Mouse (Mus musculus) kidney, adult 18-20 months (tissue): ENCODE measurements around the gene Strbp.

Experiments used
- DNase-seq: peaks from one replicate; pipeline ENCODE4 v3.0.0; 2021

Strbp gene

GRCm38 (mm10) chr2:37703230-37703954 lies at the start of gene Strbp:
Gene Strbp, minus strand, starts transcription at chr2:37703859.
- DNase-seq = peak; percentile 96

- DNase-seq = no peak
Measured at GRCm38 (mm10) chr2:37751114-37751513, 47.5 kb upstream of the Strbp start.

- no peak for DNase-seq
Measured at GRCm38 (mm10) chr2:37749323-37749722, 45.7 kb upstream of the Strbp start.

- no peak for DNase-seq
Measured at GRCm38 (mm10) chr2:37748442-37749066, 44.9 kb upstream of the Strbp start.

DNA sequence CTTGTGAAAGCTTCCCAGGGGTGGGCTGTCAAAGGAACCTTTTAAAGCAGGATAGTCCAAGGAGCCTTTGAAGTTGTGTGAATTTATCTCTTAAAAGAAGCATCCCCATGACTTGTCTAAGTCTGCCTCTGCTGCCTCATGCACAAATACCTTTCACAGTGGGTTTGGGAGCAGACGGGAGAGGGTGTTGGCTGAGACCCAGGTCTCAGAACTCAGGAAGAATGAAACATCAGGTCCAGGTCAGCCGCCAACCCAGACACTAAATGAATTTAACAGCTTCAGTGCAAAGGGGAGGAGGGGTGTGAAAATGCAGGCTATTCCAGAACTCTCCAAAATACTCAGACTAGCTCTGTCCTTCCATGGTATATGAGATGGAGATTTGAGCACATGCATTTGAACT lies 44.2 kb upstream of the Strbp start:
- no peak for DNase-seq

GRCm38 (mm10) chr2:37746293-37747049 lies 42.8 kb upstream of the Strbp start:
- no peak for DNase-seq

- DNase-seq = no peak
Measured at GRCm38 (mm10) chr2:37744773-37745395, 41.2 kb upstream of the Strbp start.

DNA sequence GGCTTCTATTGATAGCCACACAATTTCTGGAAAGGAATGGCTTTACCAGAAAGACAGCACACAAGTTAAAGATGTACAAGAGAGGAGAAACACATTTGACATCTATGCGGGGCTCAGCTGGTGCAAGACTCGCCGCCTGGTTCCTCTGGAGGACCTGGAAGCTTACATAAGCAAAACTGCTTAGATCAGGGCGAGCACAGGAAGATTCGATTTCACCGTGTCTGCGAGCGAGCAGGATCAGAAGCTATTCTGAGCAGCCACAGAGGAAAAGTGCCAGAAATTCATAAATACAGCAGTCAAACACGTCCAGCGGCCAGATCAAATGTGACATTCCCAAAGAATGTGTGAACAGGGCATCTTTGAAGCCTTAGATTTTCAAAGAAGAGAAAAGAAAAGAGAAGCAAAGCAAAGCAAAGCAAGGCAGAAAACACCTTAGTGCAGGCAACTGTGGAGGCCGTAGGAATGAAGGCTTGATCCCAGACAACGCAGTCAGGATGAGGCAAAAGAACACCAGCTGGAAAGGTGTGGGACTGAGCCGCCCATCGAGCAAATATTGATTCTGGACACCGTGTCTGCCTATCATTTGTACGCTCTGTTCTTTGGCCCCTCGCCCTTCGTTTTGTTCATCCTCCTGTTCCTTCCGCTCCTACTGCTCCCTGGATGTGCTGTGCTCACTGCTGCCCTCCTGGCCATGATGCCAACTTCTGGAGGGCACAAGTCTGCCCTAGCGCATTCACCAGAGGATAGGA lies 38.3 kb upstream of the Strbp start:
- DNase-seq = no peak

DNA sequence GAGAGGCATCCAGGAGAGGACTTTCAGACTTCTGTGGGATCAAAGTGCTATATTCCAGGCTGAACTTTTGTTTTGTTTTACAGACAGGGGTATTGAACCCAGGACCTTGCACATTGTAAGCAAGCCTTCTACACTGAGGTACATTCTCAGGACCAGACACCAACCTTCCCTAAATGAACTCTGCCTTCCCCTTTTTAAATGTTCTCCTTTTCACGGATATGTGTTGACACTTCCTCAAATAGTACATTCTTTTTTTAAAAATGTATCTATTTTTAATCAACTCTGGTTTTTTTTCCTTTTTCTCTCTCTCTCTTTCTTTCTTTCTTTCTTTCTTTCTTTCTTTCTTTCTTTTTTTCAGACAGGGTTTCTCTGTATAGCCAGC lies 32.1 kb upstream of the Strbp start:
- DNase-seq = no peak

DNA sequence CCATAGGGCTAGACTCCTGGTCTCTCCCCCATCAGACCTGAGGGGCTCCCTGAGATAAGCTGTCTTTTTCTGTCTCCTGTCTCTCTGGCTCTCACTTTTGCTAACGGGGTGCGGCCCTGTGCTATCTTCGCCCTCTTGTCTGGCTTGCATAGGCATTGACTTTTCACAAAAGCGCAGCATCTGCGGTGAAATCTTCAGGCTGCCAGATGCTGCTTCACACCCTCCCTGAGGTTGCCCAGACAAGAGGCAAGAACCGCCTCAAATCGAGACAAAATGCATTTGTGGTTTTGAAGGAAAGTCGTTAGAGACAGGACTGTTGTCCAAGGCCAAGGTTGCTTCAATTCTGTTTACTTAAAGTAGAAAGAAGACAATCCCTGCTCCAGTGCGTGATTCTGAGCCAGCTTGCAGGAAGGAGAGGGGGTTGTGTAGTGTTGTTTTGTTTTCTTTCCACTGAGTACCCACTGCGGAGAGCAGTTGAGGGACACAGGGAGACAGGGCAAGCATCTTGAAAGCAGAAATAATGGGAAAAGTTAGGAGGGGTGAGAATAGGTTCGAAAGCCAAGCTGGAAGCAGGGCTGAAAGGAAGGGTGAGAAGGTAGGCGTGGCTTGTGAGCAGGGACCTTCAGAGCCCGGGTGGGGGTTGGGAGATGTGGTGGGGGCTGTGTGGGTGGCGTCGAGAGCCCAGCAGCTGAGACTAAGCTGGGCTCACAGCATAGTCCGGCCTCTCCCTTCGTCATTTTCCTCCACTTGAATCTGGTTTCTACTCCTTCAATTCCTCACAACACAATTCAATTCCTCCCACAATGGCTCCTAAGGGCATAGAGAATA lies 31.5 kb upstream of the Strbp start:
- no peak for DNase-seq

DNA sequence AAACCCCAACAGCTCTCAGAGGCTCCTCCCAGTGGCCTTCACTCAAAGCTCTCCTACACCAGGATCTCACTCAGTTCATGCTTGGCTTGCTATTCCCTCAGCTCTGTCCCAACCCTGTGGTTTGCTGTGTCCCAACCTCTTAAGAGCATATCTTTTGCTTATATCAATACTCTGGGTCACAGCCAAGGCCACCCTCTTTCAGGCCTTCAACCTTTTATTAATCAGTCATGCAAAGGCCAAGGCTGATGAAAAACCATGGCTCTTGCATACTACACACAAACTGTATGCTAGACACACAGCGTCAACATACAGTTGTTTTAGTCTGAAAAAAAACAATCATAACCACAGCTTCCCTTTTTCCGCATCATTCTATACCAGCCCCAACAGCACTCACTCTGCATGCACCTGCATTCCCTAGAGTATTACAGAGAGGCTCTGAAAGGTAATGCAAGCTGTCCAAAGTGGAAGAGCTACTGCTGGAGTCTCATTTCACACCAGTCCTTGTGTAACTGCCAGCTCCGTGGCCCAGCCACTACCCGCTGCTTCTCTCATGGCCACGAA lies 27.7 kb upstream of the Strbp start:
- no peak for DNase-seq

DNA sequence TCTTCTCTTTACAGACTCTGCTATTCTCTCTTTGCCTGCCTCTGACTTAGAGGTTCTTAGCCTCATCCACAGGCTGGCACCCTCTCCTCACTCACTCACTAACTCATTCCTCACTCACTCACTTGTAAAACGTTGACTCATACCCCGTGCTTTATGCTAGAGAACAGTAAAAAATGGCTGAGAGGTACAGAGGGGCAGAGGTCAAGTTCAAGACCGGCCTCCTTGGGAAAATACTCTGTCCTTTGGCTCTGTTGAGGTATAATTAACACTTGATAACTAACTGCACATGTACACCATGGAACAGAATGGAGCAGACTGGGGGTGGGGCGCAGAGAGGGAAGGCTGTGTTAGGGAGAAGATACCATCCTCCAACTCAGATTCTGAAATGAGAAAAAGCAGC lies 20.6 kb upstream of the Strbp start:
- DNase-seq = peak; percentile 45

DNA sequence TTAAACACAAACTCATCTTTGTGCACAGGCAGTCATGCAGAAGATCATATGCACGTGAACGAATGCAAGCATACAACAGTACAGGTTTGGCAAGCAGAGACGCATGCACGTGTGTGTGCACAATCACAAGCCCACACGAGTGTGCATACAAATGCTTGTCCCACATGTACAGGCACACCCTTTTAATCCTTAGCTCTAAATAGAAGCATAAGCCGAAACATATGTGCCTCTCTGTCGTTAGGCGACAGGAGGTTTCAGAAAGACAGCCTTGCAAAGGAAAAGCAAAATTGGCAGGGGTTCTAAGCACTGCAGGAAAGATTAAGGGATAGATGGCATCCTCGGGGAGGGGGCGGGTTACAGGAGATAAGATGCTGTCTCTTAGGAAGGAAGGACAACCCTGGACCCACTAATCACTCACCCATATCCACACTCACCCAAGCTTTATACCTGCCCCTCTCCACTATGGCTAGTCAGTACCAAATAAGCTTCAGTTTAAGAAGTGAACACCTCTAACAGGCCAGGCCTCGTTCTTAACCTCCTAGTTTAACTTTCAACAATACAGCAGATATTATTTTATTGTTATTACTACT lies 19.9 kb upstream of the Strbp start:
- no peak for DNase-seq

GRCm38 (mm10) chr2:37722674-37723465 lies 19.2 kb upstream of the Strbp start:
- no peak for DNase-seq

- no peak for DNase-seq
Measured at GRCm38 (mm10) chr2:37716266-37716665, 12.6 kb upstream of the Strbp start.

GRCm38 (mm10) chr2:37715364-37715763 lies 11.7 kb upstream of the Strbp start:
- no peak for DNase-seq

DNA sequence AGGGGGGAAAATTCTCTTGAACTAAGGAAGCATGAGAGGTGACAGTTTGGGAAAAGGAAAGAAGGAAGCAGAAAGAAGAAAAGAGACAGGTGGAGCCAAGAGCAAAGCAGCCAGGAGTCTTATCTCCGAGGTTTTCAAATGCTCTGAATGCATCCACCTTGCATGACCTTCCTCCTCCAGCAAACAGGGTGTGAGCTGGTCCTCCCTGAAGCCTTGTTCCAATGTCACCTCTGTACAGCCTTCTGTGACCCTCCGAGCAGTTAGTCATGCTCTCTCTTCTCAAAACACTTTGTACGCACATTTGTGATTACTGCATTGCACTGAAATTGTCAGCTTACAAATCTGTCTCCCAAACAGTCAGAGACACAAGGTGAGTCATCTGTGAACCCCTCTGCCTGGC lies 9.4 kb upstream of the Strbp start:
- DNase-seq = no peak

DNA sequence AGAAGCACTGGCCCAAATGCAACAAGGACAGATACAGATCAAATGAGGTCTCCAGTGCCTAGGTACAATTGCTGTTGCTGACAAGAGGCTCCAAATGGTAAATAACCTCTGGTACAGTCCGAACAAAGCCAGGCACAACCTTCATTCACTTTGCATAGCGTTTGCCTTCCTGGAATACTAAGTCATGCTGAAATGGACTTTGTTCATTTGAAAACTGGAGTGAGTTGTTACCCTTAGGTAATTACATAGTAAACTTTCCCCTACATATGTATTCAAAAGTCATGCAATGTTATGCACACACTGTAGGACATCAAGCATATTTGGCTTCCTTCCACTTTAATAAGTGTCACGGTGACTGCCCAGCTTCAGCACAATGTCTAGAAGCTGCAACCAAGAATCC lies 5.2 kb upstream of the Strbp start:
- DNase-seq = no peak

DNA sequence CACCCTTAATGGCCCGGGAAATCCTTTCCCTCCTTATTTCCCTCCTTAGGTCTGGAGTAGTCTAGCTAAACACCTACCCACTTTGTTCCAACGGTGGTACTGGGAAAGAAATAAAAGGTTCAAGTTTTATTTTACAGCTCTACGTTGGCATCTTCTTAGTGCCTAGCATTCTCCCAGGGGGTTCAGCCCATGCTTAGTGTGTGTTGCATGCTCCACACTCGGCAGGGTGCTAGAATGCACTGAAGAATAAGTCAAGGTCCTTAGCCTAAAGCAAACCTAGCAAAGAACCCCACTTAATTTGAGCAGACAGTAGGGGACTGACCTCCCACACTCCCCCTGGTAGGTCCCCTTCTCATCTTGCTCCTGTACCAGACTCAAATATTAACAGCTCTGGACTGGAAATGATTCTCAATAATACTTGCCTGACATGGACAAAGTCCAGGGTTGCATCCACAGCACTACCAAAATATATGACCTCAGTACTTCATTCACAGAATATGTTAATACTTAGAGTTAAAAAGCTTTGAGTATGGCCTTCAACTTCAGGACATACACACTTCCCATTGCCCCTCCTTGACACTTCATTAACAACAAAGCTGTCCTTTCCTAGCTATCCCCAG lies 592 bp upstream of the Strbp start:
- peak; percentile 21 for DNase-seq
